Mouse (Mus musculus): ENCODE measurements at regions not wholly inside any gene's neighbourhood (a gene's known extent, or its start where the extent isn't known, plus 50 kb on each side); places are given as distances from the start of the nearest gene placed in this dataset.

DNA sequence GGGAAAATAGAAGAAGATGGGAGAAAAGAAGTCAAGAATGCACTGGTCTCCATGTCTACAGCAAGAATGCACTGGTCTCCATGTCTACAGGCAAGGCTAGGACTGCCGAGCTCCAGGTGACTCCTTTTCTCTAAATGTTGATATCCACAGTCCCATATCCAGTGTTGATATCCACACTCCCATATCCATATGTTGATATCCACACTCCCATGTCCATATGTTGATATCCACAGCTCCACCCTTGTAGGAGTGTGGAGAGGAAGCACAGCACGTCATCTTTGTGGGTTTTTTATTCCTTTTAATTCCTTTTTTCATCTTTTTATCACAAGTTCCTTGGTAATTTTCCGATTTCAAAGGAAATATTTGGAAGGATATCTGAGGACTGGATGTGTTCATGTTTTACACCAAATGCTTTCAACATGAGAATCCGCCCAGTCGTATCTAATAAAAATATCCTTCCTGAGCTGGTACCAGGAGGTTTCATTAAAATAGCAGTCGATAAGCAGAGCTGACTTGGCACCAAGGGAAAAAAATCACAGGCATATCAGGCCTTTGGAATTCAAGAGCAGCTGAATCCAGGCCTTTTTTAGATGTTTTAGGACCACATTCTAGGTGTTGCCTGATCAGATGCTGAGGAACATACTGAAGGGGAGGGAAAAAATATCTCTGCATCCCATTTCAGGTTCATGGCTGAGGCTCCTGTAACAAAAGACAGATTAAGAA, 653.7 kb upstream of the Cdh11 start:
- Histone ChIP-seq H3K27ac (ENCODE audit: control insufficient read depth, insufficient read depth, low read length) (no peak overlapping the region), H3K36me3 (ENCODE audit: control insufficient read depth, insufficient read depth, low read length) (no peaks in the 10 kb centered on the region), H3K4me1 (replicated peaks; ENCODE audit: control insufficient read depth, insufficient read depth, low read length) (no peaks in the 10 kb centered on the region), H3K27me3 (ENCODE audit: control insufficient read depth, insufficient read depth, low read length) (no peaks in the 10 kb centered on the region), H3K4me3 (ENCODE audit: control insufficient read depth, insufficient read depth, low read length) (no peak overlapping the region)
- TF ChIP-seq POLR2A (IDR thresholded peaks at IDR 0.05; ENCODE audit: control insufficient read depth, extremely low read depth, insufficient read depth, low read length, poor library complexity) (no peak), CTCF (IDR thresholded peaks at IDR 0.05; ENCODE audit: borderline replicate concordance, control insufficient read depth, extremely low read depth, insufficient read depth, low read length, poor library complexity) (no peak)
- DNase-seq, result no peak
- WGBS, result 92% methylated on average over 6 of the region's 6 CpGs

DNA sequence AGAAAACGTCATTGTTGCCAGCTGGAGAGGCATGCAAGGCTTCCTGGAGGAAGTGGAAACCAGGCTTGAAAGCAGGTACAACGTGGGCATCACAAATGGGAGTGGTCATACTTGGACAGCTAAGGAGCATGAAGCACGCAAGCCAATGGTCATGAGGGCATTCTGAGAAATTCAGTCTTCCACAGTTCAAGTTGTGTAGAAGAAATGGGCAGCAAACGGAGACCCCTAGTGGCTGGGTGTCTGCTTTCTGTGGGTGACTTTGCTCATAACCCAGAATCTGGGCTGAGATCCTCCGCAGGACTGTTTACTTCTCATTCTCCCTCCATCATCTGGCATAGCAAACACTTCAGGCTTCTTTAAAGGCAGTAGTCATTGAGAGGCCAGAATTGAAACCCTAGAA, 655.7 kb upstream of the Cdh11 start:
- H3K36me3 ChIP-seq (ENCODE audit: control insufficient read depth, insufficient read depth, low read length), result no peaks in the 10 kb centered on the region
- 43% methylated on average over 5 of the region's 5 CpGs for WGBS
- H3K27ac ChIP-seq (ENCODE audit: control insufficient read depth, insufficient read depth, low read length), result no peak overlapping the region

DNA sequence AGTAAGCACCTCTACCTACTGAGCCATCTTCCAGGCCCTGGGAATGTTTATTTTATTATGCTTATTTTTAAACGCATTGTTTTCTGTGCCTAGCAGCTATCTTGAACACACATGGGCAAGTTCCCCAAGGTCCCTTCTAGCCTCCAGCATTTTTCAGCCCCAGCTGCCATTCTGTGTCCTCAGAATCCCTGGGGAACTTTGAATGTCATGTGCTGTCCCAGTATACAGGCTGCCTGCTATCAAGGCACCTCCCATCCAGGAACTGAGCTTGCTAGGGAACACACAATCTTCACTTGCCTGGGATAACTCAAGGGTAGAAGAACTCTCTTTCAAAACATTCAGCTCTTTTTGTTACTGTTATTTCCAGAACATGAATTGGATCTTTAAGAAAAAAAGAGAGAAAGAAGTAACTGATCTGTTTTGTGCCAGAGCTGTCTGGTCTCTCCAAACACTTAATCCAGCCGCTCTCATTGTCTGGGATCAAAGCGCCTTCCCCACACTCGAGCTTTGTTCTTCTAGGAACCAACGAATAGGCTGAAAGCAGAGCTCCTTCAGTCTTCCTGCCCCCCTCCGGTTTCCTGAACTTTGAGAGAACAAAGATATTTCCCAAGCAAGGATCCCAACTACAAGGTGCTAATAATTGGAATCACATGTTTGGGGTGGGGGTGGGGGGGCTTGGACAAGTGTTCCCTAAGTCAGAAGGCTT, 657.1 kb upstream of the Cdh11 start:
- H3K27ac ChIP-seq (ENCODE audit: control insufficient read depth, insufficient read depth, low read length), result no peak overlapping the region
- no peaks in the 10 kb centered on the region for H3K27me3 ChIP-seq (ENCODE audit: control insufficient read depth, insufficient read depth, low read length)
- no peaks in the 10 kb centered on the region for H3K36me3 ChIP-seq (ENCODE audit: control insufficient read depth, insufficient read depth, low read length)
- H3K4me3 ChIP-seq (ENCODE audit: control insufficient read depth, insufficient read depth, low read length), result no peak overlapping the region
- 42% methylated on average over 6 of the region's 6 CpGs for WGBS
- TF ChIP-seq CTCF (IDR thresholded peaks at IDR 0.05; ENCODE audit: borderline replicate concordance, control insufficient read depth, extremely low read depth, insufficient read depth, low read length, poor library complexity) (no peak), POLR2A (IDR thresholded peaks at IDR 0.05; ENCODE audit: control insufficient read depth, extremely low read depth, insufficient read depth, low read length, poor library complexity) (no peak)
- no peak for DNase-seq
- no peaks in the 10 kb centered on the region for H3K4me1 ChIP-seq (replicated peaks; ENCODE audit: control insufficient read depth, insufficient read depth, low read length)

More for the DNA sequence above, 655.7 kb upstream of the Cdh11 start:
- Histone ChIP-seq H3K4me1 (replicated peaks; ENCODE audit: control insufficient read depth, insufficient read depth, low read length) (no peaks in the 10 kb centered on the region), H3K4me3 (ENCODE audit: control insufficient read depth, insufficient read depth, low read length) (no peak overlapping the region), H3K27me3 (ENCODE audit: control insufficient read depth, insufficient read depth, low read length) (no peaks in the 10 kb centered on the region)
- no peak for DNase-seq
- no peak for TF ChIP-seq CTCF (IDR thresholded peaks at IDR 0.05; ENCODE audit: borderline replicate concordance, control insufficient read depth, extremely low read depth, insufficient read depth, low read length, poor library complexity)

DNA sequence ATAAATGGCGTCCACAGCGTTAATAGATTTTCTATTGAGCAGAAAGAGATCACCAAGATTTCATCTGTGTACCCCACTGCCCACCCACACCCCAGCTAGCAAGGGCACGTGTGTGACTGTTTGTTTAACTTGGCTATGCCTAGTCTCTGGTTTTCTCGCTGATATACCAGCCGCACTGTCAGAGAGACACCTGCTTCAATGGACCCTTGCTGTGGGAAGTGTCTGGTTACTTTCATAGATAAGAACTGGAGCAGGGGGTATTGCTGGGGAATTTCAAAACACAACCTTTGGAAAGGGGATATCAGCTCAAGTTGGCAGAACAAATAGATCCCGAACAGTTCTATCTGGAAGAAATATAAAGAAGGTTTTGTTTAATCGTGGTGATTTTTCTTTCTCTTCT, 656.8 kb upstream of the Cdh5 start:
- no peaks in the 10 kb centered on the region for H3K27me3 ChIP-seq (ENCODE audit: control insufficient read depth, insufficient read depth, low read length)
- WGBS, result 82% methylated on average over 7 of the region's 7 CpGs
- H3K4me3 ChIP-seq (ENCODE audit: control insufficient read depth, insufficient read depth, low read length), result no peak overlapping the region
- no peaks in the 10 kb centered on the region for H3K4me1 ChIP-seq (replicated peaks; ENCODE audit: control insufficient read depth, insufficient read depth, low read length)
- H3K27ac ChIP-seq (ENCODE audit: control insufficient read depth, insufficient read depth, low read length), result no peak overlapping the region
- no peak for TF ChIP-seq POLR2A (IDR thresholded peaks at IDR 0.05; ENCODE audit: control insufficient read depth, extremely low read depth, insufficient read depth, low read length, poor library complexity)
- DNase-seq, result no peak
- no peaks in the 10 kb centered on the region for H3K36me3 ChIP-seq (ENCODE audit: control insufficient read depth, insufficient read depth, low read length)

DNA sequence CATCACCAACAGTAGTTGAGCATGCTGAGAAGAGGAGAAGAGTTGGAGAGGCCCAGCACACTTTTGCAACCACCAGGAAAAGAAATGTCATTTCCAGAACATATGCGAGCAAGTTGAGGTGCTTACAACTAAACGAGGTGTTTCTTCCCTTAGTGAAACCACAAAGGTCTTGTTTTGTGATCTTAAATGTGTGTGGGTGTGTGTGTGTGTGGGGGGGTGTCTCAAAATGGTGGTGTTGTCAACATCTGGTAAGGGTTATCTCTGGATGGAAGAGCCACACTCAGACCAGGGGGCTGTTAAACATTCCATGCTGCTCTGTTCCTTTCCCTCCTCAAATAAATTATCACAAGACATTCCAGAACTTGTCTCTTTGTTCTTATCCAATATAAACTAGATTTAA, 656.0 kb upstream of the Cdh5 start:
- no peaks in the 10 kb centered on the region for H3K36me3 ChIP-seq (ENCODE audit: control insufficient read depth, insufficient read depth, low read length)
- H3K4me3 ChIP-seq (ENCODE audit: control insufficient read depth, insufficient read depth, low read length), result no peak overlapping the region
- 59% methylated on average over 2 of the region's 2 CpGs for WGBS
- H3K27ac ChIP-seq (ENCODE audit: control insufficient read depth, insufficient read depth, low read length), result no peak overlapping the region
- H3K27me3 ChIP-seq (ENCODE audit: control insufficient read depth, insufficient read depth, low read length), result no peaks in the 10 kb centered on the region
- no peak for DNase-seq
- TF ChIP-seq CTCF (IDR thresholded peaks at IDR 0.05; ENCODE audit: borderline replicate concordance, control insufficient read depth, extremely low read depth, insufficient read depth, low read length, poor library complexity) (no peak), POLR2A (IDR thresholded peaks at IDR 0.05; ENCODE audit: control insufficient read depth, extremely low read depth, insufficient read depth, low read length, poor library complexity) (no peak)
- no peaks in the 10 kb centered on the region for H3K4me1 ChIP-seq (replicated peaks; ENCODE audit: control insufficient read depth, insufficient read depth, low read length)

DNA sequence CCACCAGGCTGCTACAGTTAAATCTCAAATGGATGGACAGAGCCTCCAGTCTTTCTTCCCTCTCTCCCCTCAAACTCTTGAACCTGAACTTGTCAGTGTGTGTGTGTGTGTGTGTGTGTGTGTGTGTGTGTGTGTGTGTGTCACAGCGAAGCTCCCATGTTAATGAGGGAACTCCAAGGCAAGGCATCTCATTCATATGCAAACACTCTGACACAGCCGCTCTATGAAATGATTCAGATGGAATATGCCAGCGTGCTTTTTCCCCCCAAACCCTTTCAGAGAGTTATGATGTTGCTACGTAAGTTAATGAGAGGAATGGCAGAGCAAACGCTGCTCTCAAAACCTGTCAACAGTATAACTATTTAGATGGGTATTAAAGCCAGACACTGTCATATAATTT, 653.5 kb upstream of the Cdh5 start:
- WGBS, result 93% methylated on average over 5 of the region's 5 CpGs
- DNase-seq, result no peak
- H3K27ac ChIP-seq (ENCODE audit: control insufficient read depth, insufficient read depth, low read length), result no peak overlapping the region
- H3K27me3 ChIP-seq (ENCODE audit: control insufficient read depth, insufficient read depth, low read length), result no peaks in the 10 kb centered on the region
- no peaks in the 10 kb centered on the region for H3K36me3 ChIP-seq (ENCODE audit: control insufficient read depth, insufficient read depth, low read length)
- TF ChIP-seq POLR2A (IDR thresholded peaks at IDR 0.05; ENCODE audit: control insufficient read depth, extremely low read depth, insufficient read depth, low read length, poor library complexity), result no peak
- TF ChIP-seq CTCF (IDR thresholded peaks at IDR 0.05; ENCODE audit: borderline replicate concordance, control insufficient read depth, extremely low read depth, insufficient read depth, low read length, poor library complexity), result no peak
- H3K4me3 ChIP-seq (ENCODE audit: control insufficient read depth, insufficient read depth, low read length), result no peak overlapping the region
- no peaks in the 10 kb centered on the region for H3K4me1 ChIP-seq (replicated peaks; ENCODE audit: control insufficient read depth, insufficient read depth, low read length)

All from thymus, adult 2 months (tissue).